Mouse (Mus musculus): ENCODE measurements around the gene Zwint.

Gene Zwint

DNA sequence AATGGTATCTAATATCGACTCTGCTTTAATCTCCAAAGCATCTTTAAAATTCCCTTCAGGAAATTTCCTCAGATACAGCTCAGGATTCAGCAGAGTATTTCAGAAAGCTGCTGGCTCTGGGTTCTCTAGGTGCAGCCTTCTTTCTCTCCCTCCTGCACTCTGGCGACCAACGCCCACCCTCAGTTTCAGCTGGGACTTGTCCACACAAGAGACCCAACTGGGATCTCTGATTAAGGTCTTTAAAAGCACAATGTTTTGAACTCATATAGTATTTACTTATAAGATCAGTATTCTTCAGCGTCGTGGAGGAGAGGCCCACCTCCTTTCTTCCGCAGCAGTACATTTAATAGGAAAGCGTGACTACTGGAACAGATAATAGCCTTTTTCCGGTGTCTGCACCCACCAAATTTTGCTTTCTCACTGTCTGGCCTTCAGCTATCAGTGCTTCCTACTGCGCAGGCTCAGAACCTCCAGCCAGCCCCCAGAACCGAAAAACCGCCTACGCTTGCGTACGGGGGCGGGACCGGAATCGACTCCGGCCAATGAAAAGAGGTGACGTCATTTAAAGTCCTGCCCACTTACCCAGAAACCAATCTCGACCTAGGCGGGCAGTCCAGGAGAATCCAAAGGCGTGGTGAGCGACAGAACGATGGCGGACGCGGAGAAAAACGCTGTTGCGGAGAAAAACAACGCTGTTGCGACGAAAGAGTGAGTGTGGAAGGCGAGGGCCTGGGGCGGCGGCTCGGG lies at the start of gene Zwint:
Gene Zwint, plus strand, starts transcription at position 576 of the 747 bp plus-strand sequence.
- peak; percentile 96 for DNase-seq

DNA sequence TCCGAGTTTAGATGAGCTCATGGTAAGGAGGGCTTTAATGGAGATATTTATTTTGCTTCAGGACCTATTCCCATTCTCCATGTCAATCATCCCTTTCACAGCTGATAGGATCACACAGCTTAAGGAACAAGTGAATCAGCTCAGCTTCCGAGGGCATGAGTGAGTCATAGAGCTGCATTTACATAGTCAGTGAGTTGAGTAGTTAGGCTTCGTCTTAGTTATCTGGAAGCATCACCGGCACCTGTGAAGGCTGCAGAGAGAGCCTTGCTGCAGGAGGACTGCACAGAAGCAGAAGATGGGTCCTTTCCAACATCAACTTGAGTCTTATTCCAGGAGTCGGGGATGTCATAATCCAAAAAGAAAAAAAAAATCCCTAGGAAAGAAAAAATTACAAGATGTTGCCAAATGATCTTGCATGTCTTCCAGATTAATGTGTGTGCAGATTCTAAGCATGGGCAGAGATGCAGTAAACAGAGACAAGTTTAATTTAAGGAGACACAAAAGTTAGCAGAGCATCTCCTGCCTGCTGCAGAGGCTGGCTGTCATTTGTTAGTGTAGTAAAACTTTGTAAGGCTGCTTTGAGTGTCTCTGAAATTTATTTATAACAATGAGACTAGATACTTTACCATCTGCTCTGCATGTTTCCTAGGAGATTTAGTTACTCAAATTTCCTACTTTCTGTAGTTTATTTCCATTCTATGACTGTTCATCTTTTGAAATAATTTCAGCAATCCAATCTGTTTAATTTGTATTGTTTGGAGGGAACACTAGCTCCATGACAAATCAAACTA lies 41.3 kb upstream of the Zwint start:
- no peak for DNase-seq

DNA sequence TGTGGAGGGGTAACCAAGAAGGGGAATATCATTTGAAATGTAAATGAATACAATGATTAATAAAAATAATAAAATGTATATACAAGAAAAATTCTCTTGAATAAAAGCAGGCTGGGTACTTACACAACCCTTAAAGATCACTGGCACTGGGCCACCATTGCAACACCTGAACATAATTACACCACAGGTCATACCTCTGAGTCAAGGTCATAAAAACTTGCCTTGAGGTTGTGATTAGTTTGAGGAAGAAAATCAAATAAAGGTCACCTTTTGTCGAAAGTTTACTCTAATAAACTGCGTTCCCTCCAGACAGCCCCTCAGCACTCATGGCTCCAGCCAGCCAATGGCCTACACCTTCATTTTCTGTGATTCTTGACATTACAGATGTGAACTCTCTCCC lies 38.5 kb upstream of the Zwint start:
- no peak for DNase-seq

GRCm38 (mm10) chr10:72620527-72620926 lies 34.1 kb upstream of the Zwint start:
- DNase-seq, result no peak

DNA sequence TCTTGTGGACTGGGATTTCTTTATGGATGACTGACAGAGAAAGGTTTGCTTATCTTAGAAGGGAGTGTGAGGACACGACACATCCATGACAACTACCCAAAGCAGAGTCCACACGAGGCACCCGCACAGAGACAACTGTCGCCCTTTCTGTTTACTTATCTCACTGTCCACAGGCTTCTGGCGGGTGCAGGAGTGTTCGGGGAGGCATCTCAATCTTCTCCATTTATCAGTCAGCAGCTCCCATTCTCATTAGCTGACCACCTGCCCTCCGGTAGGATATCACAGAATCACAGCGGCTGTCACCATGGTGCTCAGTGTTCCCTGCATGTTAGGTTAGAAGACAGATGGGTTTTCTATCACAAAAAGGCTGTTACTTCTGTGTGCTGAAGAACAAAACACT lies 31.1 kb upstream of the Zwint start:
- no peak for DNase-seq

DNA sequence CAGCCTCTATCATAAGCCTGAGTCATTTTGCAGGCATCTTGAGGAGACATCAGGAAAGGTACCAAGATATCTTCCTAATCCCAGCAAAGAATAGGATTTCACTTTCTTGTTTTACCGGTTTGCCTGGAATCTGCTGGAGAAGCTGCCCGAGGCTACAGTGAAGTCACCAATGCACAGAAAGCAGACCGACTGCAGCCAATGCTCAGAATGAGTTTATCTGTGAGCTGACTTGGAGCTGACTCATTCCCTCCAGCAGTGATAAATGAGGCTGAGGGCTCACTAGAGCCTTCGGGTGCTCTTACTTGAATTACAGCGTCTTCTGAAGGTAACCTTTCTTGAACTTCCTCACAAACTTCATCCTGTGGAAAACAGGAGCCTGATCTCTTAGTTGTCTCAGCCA lies 20.5 kb upstream of the Zwint start:
- DNase-seq, result no peak

GRCm38 (mm10) chr10:72650867-72651266 lies 3.8 kb upstream of the Zwint start:
- DNase-seq, result no peak

- DNase-seq, result no peak
These were observed 848 bp upstream of the Zwint start for GRCm38 (mm10) chr10:72653797-72654196.

DNA sequence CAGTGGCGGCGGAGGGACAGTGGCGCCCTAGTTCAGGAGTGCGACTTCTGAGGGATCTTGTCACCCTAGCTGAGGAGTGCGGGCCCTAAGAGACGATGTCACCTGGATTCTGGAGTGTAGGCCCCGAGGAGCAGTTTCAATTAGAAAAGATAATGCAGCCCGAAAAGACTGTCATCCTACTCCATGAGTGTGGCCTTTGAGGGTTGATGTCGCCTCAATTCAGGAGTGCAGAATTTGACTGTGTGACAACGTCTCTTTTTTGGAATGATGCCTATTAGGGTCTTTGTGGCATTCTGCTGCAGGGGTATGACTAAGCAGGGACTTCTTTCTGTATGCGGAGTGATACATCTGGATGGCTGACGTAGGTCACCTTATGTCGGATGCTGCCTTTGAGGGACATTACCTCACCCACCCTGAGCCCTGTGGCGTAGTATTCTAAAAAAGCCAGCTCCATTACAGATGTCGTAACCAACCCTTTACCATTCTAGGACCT lies 418 bp downstream of the Zwint start:
- DNase-seq, result peak; percentile 51

DNA sequence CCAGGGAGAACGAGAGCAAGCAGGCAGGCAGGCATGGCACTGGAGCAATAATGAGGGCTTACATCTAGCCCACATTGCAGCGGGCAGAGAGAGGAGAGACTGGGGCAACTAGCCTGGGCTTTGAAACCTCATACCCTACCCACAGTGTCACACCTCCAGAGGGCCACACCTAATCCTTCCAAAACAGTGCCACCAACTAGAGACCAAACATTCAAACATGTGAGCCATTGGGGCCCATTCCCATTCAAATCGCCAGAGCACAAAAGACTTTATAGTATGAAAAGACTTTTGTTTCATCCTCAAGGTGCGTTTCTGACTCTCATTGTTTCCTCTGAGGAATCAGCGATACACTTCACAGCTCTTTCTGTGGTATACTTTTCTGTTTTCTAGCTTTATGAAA lies 4.6 kb downstream of the Zwint start:
- DNase-seq, result no peak

GRCm38 (mm10) chr10:72660350-72660749 lies 5.7 kb downstream of the Zwint start:
- DNase-seq, result no peak

DNA sequence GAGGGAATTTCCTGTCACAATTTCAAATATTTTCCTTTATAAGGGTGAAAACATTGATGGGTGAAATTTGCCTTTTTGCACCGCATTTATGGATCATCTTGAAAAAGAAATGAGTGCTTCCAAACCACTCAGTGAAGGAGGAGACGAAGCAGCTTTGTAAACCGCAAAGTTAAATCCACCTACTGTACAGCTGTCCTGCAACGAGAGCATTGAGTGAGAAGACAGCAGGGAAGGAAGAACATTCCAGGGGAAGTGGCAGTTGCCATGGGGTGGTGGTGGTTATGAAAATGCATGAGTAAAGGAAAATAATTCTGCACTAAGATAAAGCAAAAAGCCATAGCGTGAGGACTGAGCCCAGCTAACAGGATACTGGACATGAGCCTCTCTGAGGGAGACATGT lies 13.2 kb downstream of the Zwint start:
- no peak for DNase-seq

- DNase-seq, result no peak
These were observed 14.4 kb downstream of the Zwint start for GRCm38 (mm10) chr10:72669086-72669485.

- DNase-seq, result no peak
These were observed 21.3 kb downstream of the Zwint start for GRCm38 (mm10) chr10:72675971-72676370.

- no peak for DNase-seq
These were observed 21.9 kb downstream of the Zwint start for GRCm38 (mm10) chr10:72676550-72676949.

DNA sequence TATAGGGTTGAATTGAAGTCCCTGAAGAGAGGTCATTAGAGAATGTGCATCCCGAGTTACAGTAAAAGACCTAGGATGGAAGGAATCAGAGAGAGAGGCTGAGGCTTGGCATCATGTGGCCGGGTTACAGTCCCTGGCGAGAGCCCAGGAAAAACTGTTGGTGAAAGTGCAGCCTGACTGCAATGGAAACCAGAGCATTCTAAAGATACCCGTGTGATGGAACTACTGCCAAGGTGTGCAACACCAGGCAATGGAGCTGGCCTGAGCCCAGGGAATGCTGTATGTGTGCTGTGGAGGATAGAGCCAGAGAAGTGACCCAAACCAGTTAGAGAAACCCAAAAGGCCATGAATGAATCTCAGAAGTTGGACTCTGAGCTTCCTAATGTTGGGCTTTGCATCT lies 24.4 kb downstream of the Zwint start:
- no peak for DNase-seq

DNA sequence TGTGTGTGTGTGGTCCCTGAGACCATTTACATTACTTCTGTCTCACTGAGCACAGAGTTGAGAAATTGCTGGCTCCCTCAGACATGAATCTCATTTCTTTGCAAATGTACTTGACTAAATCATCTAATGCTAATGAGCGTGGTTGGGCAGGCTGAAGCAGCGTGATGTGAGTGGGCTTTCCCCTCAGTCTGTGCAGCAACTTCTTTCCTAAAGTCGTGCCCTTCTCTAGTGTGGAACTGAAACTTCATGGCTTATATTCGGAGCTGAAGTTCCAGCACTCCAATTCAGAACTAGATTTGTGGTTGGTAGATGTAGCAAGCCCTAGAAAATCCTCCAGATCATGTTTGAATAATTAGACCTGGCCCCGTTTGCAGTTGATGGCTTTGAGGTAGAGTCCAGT lies 46.4 kb downstream of the Zwint start:
- DNase-seq, result no peak

DNA sequence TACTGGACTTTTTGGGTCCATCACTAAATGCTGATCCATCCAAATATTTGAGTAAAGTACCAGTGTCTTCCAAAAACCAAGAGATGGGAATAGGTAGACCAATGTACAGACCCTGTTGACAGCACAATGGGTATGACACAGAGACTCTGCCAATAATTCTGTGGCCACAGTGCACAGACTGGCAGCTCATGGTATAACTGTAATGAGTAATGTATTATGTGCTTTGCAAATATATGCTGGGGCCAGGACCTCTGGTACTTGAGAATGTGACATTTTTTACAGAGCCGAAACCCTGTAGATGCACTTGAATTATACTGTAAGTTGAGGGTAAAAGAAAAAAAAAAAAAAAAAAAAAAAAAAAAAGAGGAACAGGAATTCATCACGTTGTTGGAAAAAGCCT lies 59.1 kb downstream of the Zwint start:
- DNase-seq, result no peak
